Mouse (Mus musculus) hindbrain, embryonic 15.5 days (tissue): ENCODE measurements around the gene Zfhx3. TPM values are rescaled to one million over a fixed set of nuclear protein-coding genes. Genes with fewer than 3 reads are reported as not detected.

Experiments used
- ATAC-seq: fragments of 200-750 bp; cut with Nextera tagmentation; 2 replicates; pipeline ENCODE4 v1.8.0; 2017; ENCODE audit warnings: low read depth, moderate number of reproducible peaks, moderate TSS enrichment; ENCODE audit not compliant: low FRiP score
- H3K27ac ChIP-seq: fragments of 300-500 bp; sonication (generic); replicated peaks from 2 replicates; pipeline ENCODE4 v1.5.1; 2015; ENCODE audit warnings: mild to moderate bottlenecking, inconsistent platforms
- H3K27me3 ChIP-seq: fragments of 300-500 bp; sonication (generic); 2 replicates; pipeline ENCODE4 v1.6.1; 2015; ENCODE audit warnings: control low read depth, inconsistent platforms
- H3K36me3 ChIP-seq: fragments of 300-500 bp; sonication (generic); 2 replicates; pipeline ENCODE4 v1.6.1; 2015; ENCODE audit warnings: control low read depth, inconsistent platforms
- H3K4me1 ChIP-seq: fragments of 300-500 bp; sonication (generic); replicated peaks from 2 replicates; pipeline ENCODE4 v1.6.1; 2015; ENCODE audit warnings: control low read depth, inconsistent platforms
- H3K4me2 ChIP-seq: fragments of 300-500 bp; sonication (generic); 2 replicates; pipeline ENCODE4 v1.6.1; 2015; ENCODE audit warnings: moderate library complexity, mild to moderate bottlenecking, inconsistent platforms
- H3K4me3 ChIP-seq: fragments of 300-500 bp; sonication (generic); 2 replicates; pipeline ENCODE4 v1.5.1; 2015; ENCODE audit warnings: mild to moderate bottlenecking, inconsistent platforms
- H3K9ac ChIP-seq: fragments of 300-500 bp; sonication (generic); 2 replicates; pipeline ENCODE4 v1.6.1; 2015; ENCODE audit warnings: inconsistent platforms
- H3K9me3 ChIP-seq: fragments of 300-500 bp; sonication (generic); 2 replicates; pipeline ENCODE4 v1.6.1; 2016; ENCODE audit warnings: control low read depth, inconsistent platforms
- WGBS: fragments of 180-500 bp; shearing (Covaris S2); methylation state at CpG from one replicate; pipeline ENCODE4 v1.1.7; 2015; 5-methylcytosine and 5-hydroxymethylcytosine counted together
- polyA plus RNA-seq: library from polyadenylated mRNA; unstranded; fragments of >200 nt; fragmentation: Nextera tagmentation; extraction: Ambion mirVana; gene quantifications from 2 replicates; pipeline ENCODE4 v1.2.1, GENCODE M21; 2015

Gene Zfhx3
- polyA plus RNA-seq, 1 experiment from 2014 or later, result 23.5 TPM

- 43% methylated on average over 10 of the region's 10 CpGs for WGBS
- no peak overlapping the region for H3K9ac ChIP-seq
- H3K4me3 ChIP-seq, result no peak overlapping the region
- H3K4me1 ChIP-seq, result peaks cover 21% of the 10 kb centered on the region
- H3K36me3 ChIP-seq, result no peaks in the 10 kb centered on the region
- no peak overlapping the region for H3K27ac ChIP-seq
- H3K9me3 ChIP-seq, result no peaks in the 10 kb centered on the region
- H3K27me3 ChIP-seq, result 0 out of 2 replicates have a peak, but pooled peaks cover 4% of the 10 kb centered on the region
- no peak; the same call in 1 of the 2 replicates for ATAC-seq
- no peak overlapping the region for H3K4me2 ChIP-seq
These were observed 162.1 kb downstream of the Zfhx3 start for GRCm38 (mm10) chr8:108104471-108105098.

GRCm38 (mm10) chr8:108125053-108125452, 182.6 kb downstream of the Zfhx3 start:
- peaks cover 5% of the 10 kb centered on the region; the same call in 1 of the 2 replicates for H3K4me1 ChIP-seq
- ATAC-seq, result no peak
- no peak overlapping the region for H3K4me2 ChIP-seq
- no peak overlapping the region for H3K27ac ChIP-seq
- no peaks in the 10 kb centered on the region for H3K9me3 ChIP-seq
- no peaks in the 10 kb centered on the region for H3K27me3 ChIP-seq
- no peak overlapping the region for H3K9ac ChIP-seq
- H3K36me3 ChIP-seq, result no peaks in the 10 kb centered on the region
- no peak overlapping the region for H3K4me3 ChIP-seq
- WGBS, result 71% methylated on average over 2 of the region's 2 CpGs

- Histone ChIP-seq H3K4me1 (peaks cover 5% of the 10 kb centered on the region; the same call in 1 of the 2 replicates), H3K4me2 (no peak overlapping the region), H3K4me3 (no peak overlapping the region), H3K27me3 (no peaks in the 10 kb centered on the region), H3K9ac (no peak overlapping the region), H3K36me3 (no peaks in the 10 kb centered on the region), H3K27ac (no peak overlapping the region), H3K9me3 (no peaks in the 10 kb centered on the region)
- whole genome bisulfite sequencing, result 27% methylated on average over 2 of the region's 2 CpGs
- ATAC-seq, result no peak
These were observed 183.0 kb downstream of the Zfhx3 start for GRCm38 (mm10) chr8:108125491-108125890.

GRCm38 (mm10) chr8:108146536-108146935, 204.1 kb downstream of the Zfhx3 start:
- H3K9ac ChIP-seq, result no peak overlapping the region
- no peak overlapping the region for H3K27ac ChIP-seq
- H3K27me3 ChIP-seq, result no peaks in the 10 kb centered on the region
- H3K9me3 ChIP-seq, result no peaks in the 10 kb centered on the region
- no peak for ATAC-seq
- H3K36me3 ChIP-seq, result no peaks in the 10 kb centered on the region
- WGBS, result 81% methylated on average over 5 of the region's 5 CpGs
- H3K4me1 ChIP-seq, result no peaks in the 10 kb centered on the region
- no peak overlapping the region for H3K4me2 ChIP-seq
- H3K4me3 ChIP-seq, result no peak overlapping the region

GRCm38 (mm10) chr8:108148599-108149249, 206.3 kb downstream of the Zfhx3 start:
- ATAC-seq, result no peak
- Histone ChIP-seq H3K4me1 (no peaks in the 10 kb centered on the region), H3K4me3 (no peak overlapping the region), H3K9ac (no peak overlapping the region), H3K4me2 (no peak overlapping the region), H3K9me3 (no peaks in the 10 kb centered on the region), H3K36me3 (no peaks in the 10 kb centered on the region), H3K27me3 (no peaks in the 10 kb centered on the region), H3K27ac (no peak overlapping the region)
- 67% methylated on average over 15 of the region's 15 CpGs for WGBS

- no peaks in the 10 kb centered on the region for H3K9me3 ChIP-seq
- H3K4me1 ChIP-seq, result no peaks in the 10 kb centered on the region
- no peaks in the 10 kb centered on the region for H3K36me3 ChIP-seq
- no peak overlapping the region for H3K4me3 ChIP-seq
- H3K27me3 ChIP-seq, result no peaks in the 10 kb centered on the region
- 82% methylated on average over 14 of the region's 14 CpGs for WGBS
- H3K4me2 ChIP-seq, result no peak overlapping the region
- no peak overlapping the region for H3K9ac ChIP-seq
- ATAC-seq, result peak; percentile 54; the same call in 1 of the 2 replicates
- no peak overlapping the region for H3K27ac ChIP-seq
These were observed 228.4 kb downstream of the Zfhx3 start for GRCm38 (mm10) chr8:108170804-108171203.

- no peaks in the 10 kb centered on the region for H3K9me3 ChIP-seq
- H3K4me1 ChIP-seq, result no peaks in the 10 kb centered on the region
- ATAC-seq, result no peak
- no peaks in the 10 kb centered on the region for H3K36me3 ChIP-seq
- H3K9ac ChIP-seq, result no peak overlapping the region
- H3K4me3 ChIP-seq, result no peak overlapping the region
- H3K27me3 ChIP-seq, result no peaks in the 10 kb centered on the region
- 84% methylated on average over 4 of the region's 4 CpGs for WGBS
- no peak overlapping the region for H3K27ac ChIP-seq
- H3K4me2 ChIP-seq, result no peak overlapping the region
These were observed 240.9 kb downstream of the Zfhx3 start for GRCm38 (mm10) chr8:108183296-108183695.

- Histone ChIP-seq H3K9ac (no peak overlapping the region), H3K4me1 (no peaks in the 10 kb centered on the region), H3K9me3 (no peaks in the 10 kb centered on the region), H3K27me3 (no peaks in the 10 kb centered on the region), H3K4me2 (no peak overlapping the region), H3K27ac (no peak overlapping the region), H3K36me3 (no peaks in the 10 kb centered on the region), H3K4me3 (no peak overlapping the region)
- no peak for ATAC-seq
- WGBS, result 89% methylated on average over 8 of the region's 8 CpGs
These were observed 241.5 kb downstream of the Zfhx3 start for GRCm38 (mm10) chr8:108183948-108184347.

- Histone ChIP-seq H3K27me3 (no peaks in the 10 kb centered on the region), H3K4me1 (no peaks in the 10 kb centered on the region), H3K9me3 (no peaks in the 10 kb centered on the region), H3K27ac (no peak overlapping the region), H3K36me3 (no peaks in the 10 kb centered on the region), H3K4me2 (no peak overlapping the region), H3K4me3 (no peak overlapping the region), H3K9ac (no peak overlapping the region)
- 95% methylated on average over 3 of the region's 3 CpGs for WGBS
- ATAC-seq, result no peak
These were observed 243.8 kb downstream of the Zfhx3 start for GRCm38 (mm10) chr8:108186289-108186688.

- H3K27me3 ChIP-seq, result no peaks in the 10 kb centered on the region
- no peaks in the 10 kb centered on the region for H3K36me3 ChIP-seq
- no peak for ATAC-seq
- H3K9ac ChIP-seq, result no peak overlapping the region
- no peak overlapping the region for H3K4me2 ChIP-seq
- no peak overlapping the region for H3K27ac ChIP-seq
- no peak overlapping the region for H3K4me3 ChIP-seq
- H3K9me3 ChIP-seq, result no peaks in the 10 kb centered on the region
- 64% methylated on average over 4 of the region's 4 CpGs for WGBS
- H3K4me1 ChIP-seq, result no peaks in the 10 kb centered on the region
These were observed 245.6 kb downstream of the Zfhx3 start for GRCm38 (mm10) chr8:108188044-108188443.

GRCm38 (mm10) chr8:108194571-108194970, 252.1 kb downstream of the Zfhx3 start:
- no peak for ATAC-seq
- Histone ChIP-seq H3K9ac (no peak overlapping the region), H3K36me3 (no peaks in the 10 kb centered on the region), H3K4me3 (no peak overlapping the region), H3K4me1 (no peaks in the 10 kb centered on the region), H3K27me3 (no peaks in the 10 kb centered on the region), H3K4me2 (no peak overlapping the region), H3K9me3 (no peaks in the 10 kb centered on the region), H3K27ac (no peak overlapping the region)
- WGBS, result 40% methylated on average over 8 of the region's 8 CpGs

- H3K4me2 ChIP-seq, result no peak overlapping the region
- ATAC-seq, result no peak
- H3K36me3 ChIP-seq, result no peaks in the 10 kb centered on the region
- no peaks in the 10 kb centered on the region for H3K27me3 ChIP-seq
- 82% methylated on average over 3 of the region's 3 CpGs for WGBS
- peaks cover 9% of the 10 kb centered on the region for H3K4me1 ChIP-seq
- H3K9ac ChIP-seq, result no peak overlapping the region
- H3K9me3 ChIP-seq, result no peaks in the 10 kb centered on the region
- H3K4me3 ChIP-seq, result no peak overlapping the region
- H3K27ac ChIP-seq, result no peak overlapping the region
These were observed 272.6 kb downstream of the Zfhx3 start for GRCm38 (mm10) chr8:108215026-108215425.
